Mouse (Mus musculus) hindbrain, embryonic 14.5 days (tissue): ENCODE results near the gene Trip11. TPM values are rescaled to one million over a fixed set of nuclear protein-coding genes. Genes with fewer than 3 reads are reported as not detected.

Source experiments
- ATAC-seq: fragments of 200-750 bp; cut with Nextera tagmentation; 2 replicates; pipeline ENCODE4 v1.8.0; 2017; ENCODE audit warnings: moderate number of reproducible peaks, mild to moderate bottlenecking, moderate TSS enrichment, moderate library complexity; ENCODE audit not compliant: low FRiP score
- DNase-seq: peaks from one replicate; pipeline ENCODE4 v3.0.0-alpha.2; 2015; ENCODE audit warnings: low spot score
- H3K27ac ChIP-seq: fragments of 300-500 bp; sonication (generic); 2 replicates; pipeline ENCODE4 v1.5.1; 2014; ENCODE audit warnings: mild to moderate bottlenecking, moderate library complexity
- H3K27me3 ChIP-seq: fragments of 300-500 bp; sonication (generic); 2 replicates; pipeline ENCODE4 v1.6.1; 2014; ENCODE audit warnings: mild to moderate bottlenecking, low read length, mixed read lengths; ENCODE audit not compliant: control insufficient read depth, insufficient read depth
- H3K36me3 ChIP-seq: fragments of 300-500 bp; sonication (generic); replicated peaks from 2 replicates; pipeline ENCODE4 v1.6.1; 2014; ENCODE audit not compliant: control insufficient read depth, insufficient read depth
- H3K4me1 ChIP-seq: fragments of 300-500 bp; sonication (generic); replicated peaks from 2 replicates; pipeline ENCODE4 v1.6.1; 2014; ENCODE audit warnings: antibody characterized with exemption, low read length, mixed read lengths; ENCODE audit not compliant: control insufficient read depth, insufficient read depth
- H3K4me2 ChIP-seq: fragments of 300-500 bp; sonication (generic); replicated peaks from 2 replicates; pipeline ENCODE4 v1.6.1; 2014; ENCODE audit warnings: mild to moderate bottlenecking, moderate library complexity
- H3K4me3 ChIP-seq: fragments of 300-500 bp; sonication (generic); replicated peaks from 2 replicates; pipeline ENCODE4 v1.5.1; 2014; ENCODE audit warnings: mild to moderate bottlenecking, low read length
- H3K9ac ChIP-seq: fragments of 300-500 bp; sonication (generic); 2 replicates; pipeline ENCODE4 v1.6.1; 2014
- H3K9me3 ChIP-seq: fragments of 300-500 bp; sonication (generic); 2 replicates; pipeline ENCODE4 v1.6.1; 2016; ENCODE audit warnings: low read length; ENCODE audit not compliant: control insufficient read depth
- WGBS: fragments of 180-500 bp; shearing (Covaris S2); extraction: QIAGEN DNeasy Blood & Tissue Kit; methylation state at CpG from one replicate; pipeline ENCODE4 v1.1.7; 2014; 5-methylcytosine and 5-hydroxymethylcytosine counted together
- polyA plus RNA-seq: library from polyadenylated mRNA; unstranded; fragments of >200 nt; fragmentation: Nextera tagmentation; extraction: Ambion mirVana; gene quantifications from 2 replicates; pipeline ENCODE4 v1.2.1, GENCODE M21; 2014

Trip11 gene
- polyA plus RNA-seq, 1 experiment from 2014 or later = 23.9 TPM

GRCm38 (mm10) chr12:101834715-101835114 is 78.4 kb downstream of the Trip11 start:
- H3K27me3 ChIP-seq = no peaks in the 10 kb centered on the region

GRCm38 (mm10) chr12:101833776-101834175 is 79.3 kb downstream of the Trip11 start:
- no peaks in the 10 kb centered on the region for H3K9me3 ChIP-seq
- WGBS = 91% methylated on average over 8 of the region's 8 CpGs
- no peak for ATAC-seq

More at GRCm38 (mm10) chr12:101834715-101835114, 78.4 kb downstream of the Trip11 start:
- Histone ChIP-seq H3K9ac (no peak overlapping the region), H3K27ac (no peak overlapping the region), H3K4me3 (no peak overlapping the region), H3K4me1 (no peaks in the 10 kb centered on the region), H3K4me2 (no peak overlapping the region), H3K36me3 (peaks cover 34% of the 10 kb centered on the region), H3K9me3 (no peaks in the 10 kb centered on the region)
- WGBS = 96% methylated on average over 4 of the region's 4 CpGs
- no peak for DNase-seq
- no peak for ATAC-seq

DNA sequence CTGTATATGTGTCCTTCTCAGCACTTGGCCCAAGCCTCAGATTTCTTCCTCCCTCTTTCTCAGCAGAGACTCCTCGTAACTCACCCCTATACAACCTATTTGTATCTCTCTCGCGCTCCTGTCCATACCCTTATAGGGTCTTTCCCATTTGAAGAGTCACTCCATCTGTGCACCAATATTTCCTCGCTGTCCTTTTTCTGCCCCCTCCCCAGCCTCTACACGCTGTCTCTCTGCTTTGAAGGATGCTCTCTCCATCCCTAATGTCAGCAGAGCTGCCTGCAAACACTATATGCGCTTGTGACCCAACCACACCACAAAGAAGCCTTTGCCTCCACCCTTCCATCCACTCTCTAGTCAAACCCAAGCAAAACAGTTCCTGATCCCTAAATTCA is 80.0 kb downstream of the Trip11 start:
- 96% methylated on average over 6 of the region's 6 CpGs for WGBS
- no peak overlapping the region for H3K4me2 ChIP-seq
- ATAC-seq = no peak
- no peaks in the 10 kb centered on the region for H3K9me3 ChIP-seq
- H3K27ac ChIP-seq = no peak overlapping the region
- no peak overlapping the region for H3K4me3 ChIP-seq
- no peak overlapping the region for H3K9ac ChIP-seq
- peaks cover 29% of the 10 kb centered on the region for H3K36me3 ChIP-seq
- no peak for DNase-seq
- no peaks in the 10 kb centered on the region for H3K4me1 ChIP-seq
- H3K27me3 ChIP-seq = no peaks in the 10 kb centered on the region

More at GRCm38 (mm10) chr12:101833776-101834175, 79.3 kb downstream of the Trip11 start:
- Histone ChIP-seq H3K4me2 (no peak overlapping the region), H3K9ac (no peak overlapping the region), H3K36me3 (peaks cover 34% of the 10 kb centered on the region), H3K27ac (no peak overlapping the region), H3K4me1 (no peaks in the 10 kb centered on the region), H3K4me3 (no peak overlapping the region), H3K27me3 (no peaks in the 10 kb centered on the region)
- DNase-seq = no peak

DNA sequence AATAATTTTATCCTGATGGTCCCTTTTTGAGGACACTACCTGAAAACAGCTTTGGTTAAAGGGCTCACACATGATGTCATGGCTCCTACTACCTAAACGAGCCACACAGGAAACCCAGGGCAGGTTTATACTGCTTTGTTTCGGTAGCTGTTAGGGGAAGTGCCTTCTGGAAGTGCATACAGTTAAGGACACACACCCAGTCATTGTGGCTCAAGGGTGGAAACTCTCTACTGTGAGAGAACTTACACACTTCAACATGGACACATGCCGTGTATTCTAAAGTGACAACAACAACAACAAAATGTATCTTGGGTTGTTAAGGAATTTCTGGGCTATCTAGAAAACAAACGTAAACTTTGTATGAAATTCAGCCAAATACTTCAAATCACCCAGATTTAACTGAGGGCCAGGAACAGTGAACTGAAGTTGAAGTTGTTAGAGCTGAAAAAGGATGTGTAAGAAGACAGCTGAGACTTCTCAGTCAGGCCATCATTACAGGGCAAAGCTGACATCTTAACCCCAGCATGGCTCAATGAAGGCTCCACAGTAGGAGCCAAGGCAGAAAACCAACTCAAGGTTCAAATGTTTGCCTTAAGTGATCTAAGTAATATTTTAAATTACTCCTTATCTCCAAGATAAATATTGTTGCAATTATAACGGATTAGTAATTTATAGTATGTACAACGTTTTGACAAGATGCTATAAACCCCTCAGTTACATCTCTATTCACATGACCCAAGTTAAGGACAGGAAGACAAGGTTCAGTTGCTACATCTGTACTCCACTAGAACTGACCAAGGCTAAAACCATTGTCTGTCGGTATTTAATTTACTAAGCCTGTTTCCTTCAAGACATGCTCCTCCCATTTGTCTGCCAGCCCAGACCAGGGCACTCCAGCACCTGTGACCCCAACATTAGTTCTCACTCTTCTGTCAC is 80.6 kb downstream of the Trip11 start:
- Histone ChIP-seq H3K4me1 (no peaks in the 10 kb centered on the region), H3K27me3 (no peaks in the 10 kb centered on the region), H3K36me3 (peaks cover 23% of the 10 kb centered on the region), H3K4me2 (no peak overlapping the region), H3K4me3 (no peak overlapping the region), H3K9me3 (no peaks in the 10 kb centered on the region), H3K27ac (no peak overlapping the region), H3K9ac (no peak overlapping the region)
- 92% methylated on average over 7 of the region's 7 CpGs for WGBS
- ATAC-seq (no peak), DNase-seq (no peak)

- Histone ChIP-seq H3K9ac (no peak overlapping the region), H3K9me3 (no peaks in the 10 kb centered on the region), H3K4me1 (no peaks in the 10 kb centered on the region), H3K27ac (no peak overlapping the region), H3K27me3 (no peaks in the 10 kb centered on the region), H3K4me3 (no peak overlapping the region), H3K4me2 (no peak overlapping the region), H3K36me3 (peaks cover 13% of the 10 kb centered on the region; the same call in 1 of the 2 replicates)
- DNase-seq (no peak), ATAC-seq (no peak)
- 82% methylated on average over 4 of the region's 4 CpGs for WGBS
Measured at GRCm38 (mm10) chr12:101831221-101831620, 81.8 kb downstream of the Trip11 start.

DNA sequence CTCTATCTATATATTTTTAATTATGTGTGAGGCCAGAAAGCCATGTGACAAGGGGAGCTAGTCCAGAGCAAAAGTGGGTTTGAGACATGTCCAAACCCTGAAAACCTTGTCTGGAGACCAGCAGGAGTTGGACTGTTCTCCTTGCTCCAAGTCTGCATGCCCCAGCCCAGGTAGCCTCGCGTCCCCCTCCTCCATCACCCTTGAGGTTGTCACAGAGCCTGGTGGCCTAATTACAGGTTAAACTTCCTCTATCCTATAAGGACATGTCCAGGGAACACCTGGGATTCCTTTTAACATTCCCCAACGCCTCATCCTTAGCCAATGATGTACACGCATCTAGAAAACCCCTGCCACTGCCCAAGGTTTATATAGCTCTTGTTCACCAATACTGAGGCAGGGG is 89.9 kb downstream of the Trip11 start:
- Histone ChIP-seq H3K9me3 (no peaks in the 10 kb centered on the region), H3K4me3 (no peak overlapping the region), H3K4me1 (peaks cover 7% of the 10 kb centered on the region; the same call in 1 of the 2 replicates), H3K27ac (no peak overlapping the region), H3K9ac (no peak overlapping the region), H3K36me3 (no peaks in the 10 kb centered on the region), H3K27me3 (peaks cover 8% of the 10 kb centered on the region), H3K4me2 (no peak overlapping the region)
- ATAC-seq (no peak), DNase-seq (no peak)
- WGBS = 94% methylated on average over 4 of the region's 4 CpGs

- Histone ChIP-seq H3K9ac (no peak overlapping the region), H3K27ac (no peak overlapping the region), H3K4me2 (no peak overlapping the region), H3K4me3 (no peak overlapping the region), H3K36me3 (no peaks in the 10 kb centered on the region), H3K27me3 (peaks cover 8% of the 10 kb centered on the region), H3K4me1 (peaks cover 7% of the 10 kb centered on the region; the same call in 1 of the 2 replicates), H3K9me3 (no peaks in the 10 kb centered on the region)
- 50% methylated on average over 3 of the region's 3 CpGs for WGBS
- DNase-seq (no peak), ATAC-seq (no peak)
Measured at GRCm38 (mm10) chr12:101821596-101821995, 91.5 kb downstream of the Trip11 start.

DNA sequence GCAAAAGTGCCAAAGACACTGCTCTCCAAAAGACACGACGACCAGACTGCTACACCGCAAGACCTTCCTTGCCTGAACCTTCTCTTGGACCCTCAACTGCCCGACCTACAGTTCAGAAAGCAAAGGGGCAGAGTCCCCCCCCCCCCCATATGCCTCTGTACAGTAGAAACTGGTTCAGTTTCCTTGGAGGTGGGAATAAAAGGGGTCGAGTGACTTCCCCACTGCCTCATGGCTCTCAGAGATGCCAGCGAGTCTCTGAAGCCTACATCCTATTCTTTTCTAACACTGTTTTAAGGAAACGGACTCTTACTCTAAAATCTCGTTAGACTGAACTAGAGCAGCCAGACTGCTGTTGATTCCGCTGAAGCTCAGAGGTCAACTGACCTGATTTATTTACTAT is 93.5 kb downstream of the Trip11 start:
- H3K4me1 ChIP-seq = peaks cover 7% of the 10 kb centered on the region; the same call in 1 of the 2 replicates
- DNase-seq (no peak), ATAC-seq (no peak)
- peak overlapping the region; percentile 85 for H3K4me2 ChIP-seq
- peak overlapping the region; percentile 38; the same call in 1 of the 2 replicates for H3K9ac ChIP-seq
- peak overlapping the region; percentile 39 for H3K4me3 ChIP-seq
- H3K27ac ChIP-seq = no peak overlapping the region
- H3K27me3 ChIP-seq = peaks cover 8% of the 10 kb centered on the region
- 43% methylated on average over 9 of the region's 9 CpGs for WGBS
- no peaks in the 10 kb centered on the region for H3K9me3 ChIP-seq
- no peaks in the 10 kb centered on the region for H3K36me3 ChIP-seq

DNA sequence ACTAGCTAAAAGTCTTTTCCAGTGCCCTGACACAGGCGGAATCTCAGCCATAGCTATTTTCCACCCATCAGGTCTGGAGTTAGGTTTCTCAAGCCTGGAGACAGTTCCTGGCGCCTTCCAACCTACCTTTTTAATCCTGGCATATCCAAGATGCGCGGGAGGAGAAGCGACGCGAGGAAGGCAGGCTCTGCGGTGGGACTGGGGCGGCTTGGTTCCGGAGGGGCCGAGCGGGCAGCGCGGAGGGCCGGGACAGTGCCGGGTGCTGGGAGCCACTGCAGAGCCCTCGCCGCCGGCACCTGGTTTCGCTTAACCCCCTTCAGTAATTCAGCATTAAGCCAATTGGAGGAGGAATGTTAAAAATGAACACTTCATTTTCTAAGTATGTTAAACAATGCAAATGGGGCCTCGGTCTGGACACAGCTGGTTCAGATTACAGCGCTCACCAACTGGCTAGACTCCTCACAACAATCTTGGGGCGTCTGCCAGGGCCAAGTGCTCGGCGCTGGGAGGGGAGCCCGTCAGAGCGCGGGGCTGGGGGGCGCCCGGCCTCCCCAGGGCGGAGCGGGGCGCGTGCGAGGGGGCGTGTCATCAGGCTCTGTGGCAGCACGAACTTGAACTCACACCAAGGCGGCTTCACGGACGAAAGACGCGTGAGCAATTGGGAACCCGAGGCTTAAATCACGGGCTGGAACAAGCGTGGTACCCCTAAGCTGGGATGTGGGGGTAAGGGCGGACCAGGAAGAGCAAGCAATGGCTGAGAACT is 94.3 kb downstream of the Trip11 start, which contains the start of gene Fbln5:
Fbln5 (minus strand) TSS at position 448 of the 763 bp plus-strand sequence.
- DNase-seq (no peak), ATAC-seq (peak; percentile 68)
- H3K27ac ChIP-seq = no peak within 1 kb of the TSS
- under 1% methylated on average over 46 of the region's 46 CpGs for WGBS
- H3K36me3 ChIP-seq = no peaks in the 10 kb centered on the region
- H3K9me3 ChIP-seq = no peaks in the 10 kb centered on the region
- peak within 1 kb of the TSS; percentile 38 for H3K9ac ChIP-seq
- peaks cover 7% of the 10 kb centered on the region; the same call in 1 of the 2 replicates for H3K4me1 ChIP-seq
- H3K27me3 ChIP-seq = peaks cover 8% of the 10 kb centered on the region
- peak within 1 kb of the TSS; percentile 85 for H3K4me2 ChIP-seq
- peak within 1 kb of the TSS; percentile 39 for H3K4me3 ChIP-seq
